Mouse (Mus musculus) kidney, postnatal 14 days (tissue): ENCODE measurements at regions not wholly inside any gene's neighbourhood (a gene's known extent, or its start where the extent isn't known, plus 50 kb on each side); places are given as distances from the start of the nearest gene placed in this dataset.

Source experiments
- DNase-seq: peaks from one replicate; pipeline ENCODE4 v3.0.0; 2022; ENCODE audit warnings: mixed read lengths

DNA sequence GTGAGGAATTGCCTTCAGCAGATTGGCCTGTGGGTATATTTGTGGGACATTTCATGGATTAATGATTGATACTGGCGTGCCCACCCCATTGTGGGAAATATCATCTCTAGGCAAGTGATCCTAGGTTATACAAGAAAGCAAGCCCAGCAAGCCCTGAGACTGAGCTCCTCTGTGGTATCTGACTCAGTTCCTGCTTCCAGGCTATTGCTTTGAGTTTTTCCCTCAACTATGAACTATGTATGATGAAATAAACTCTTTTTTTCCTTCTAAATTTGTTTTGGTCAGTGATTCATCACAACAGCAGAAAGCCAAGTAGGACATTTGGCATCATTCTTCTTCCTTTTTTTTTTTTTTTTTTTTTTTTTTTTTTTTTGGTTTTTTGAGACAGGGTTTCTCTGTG is 119.8 kb downstream of the Tbr1 start:
- DNase-seq, result no peak

DNA sequence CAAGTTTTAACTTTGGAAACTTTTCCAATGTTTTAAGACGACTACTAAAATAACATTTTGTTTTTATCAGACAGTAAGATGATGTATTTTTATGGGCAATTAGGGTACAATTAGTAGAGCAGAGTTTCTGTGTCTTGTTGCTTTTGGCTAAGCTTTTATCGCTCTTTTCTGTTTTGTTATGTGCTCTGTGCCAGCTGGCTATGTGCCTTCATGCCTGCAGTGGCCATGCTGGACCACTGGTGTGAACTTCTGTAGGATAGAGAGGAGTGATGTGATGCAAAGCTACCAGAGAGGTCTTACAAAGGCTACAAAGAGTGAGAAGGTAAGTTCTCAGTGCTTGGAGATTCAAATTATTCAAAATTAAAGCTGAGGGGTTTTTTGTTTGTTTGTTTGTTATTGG is 108.0 kb upstream of the Slc4a10 start:
- DNase-seq, result peak; percentile 10

DNA sequence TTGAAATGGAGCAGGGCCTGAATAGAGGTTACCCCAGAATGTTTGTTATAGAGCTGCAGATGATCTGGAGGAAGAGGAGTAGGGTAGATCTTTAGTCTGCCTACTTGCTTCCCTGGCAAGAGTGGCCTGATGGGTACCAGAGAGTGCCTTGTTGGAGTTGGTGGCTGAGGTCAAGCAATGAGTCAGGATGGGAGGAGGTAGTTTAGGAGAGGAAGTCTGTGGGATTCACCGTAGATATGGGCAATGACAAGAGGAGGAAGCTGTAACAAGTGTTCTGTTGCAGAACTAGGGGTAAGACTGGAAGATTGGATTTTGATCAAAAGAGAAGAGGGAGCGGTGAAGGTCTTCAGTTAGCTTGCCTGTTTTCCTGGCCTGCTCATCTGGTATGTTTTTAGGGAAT is 80.3 kb upstream of the Slc4a10 start:
- DNase-seq, result no peak

DNA sequence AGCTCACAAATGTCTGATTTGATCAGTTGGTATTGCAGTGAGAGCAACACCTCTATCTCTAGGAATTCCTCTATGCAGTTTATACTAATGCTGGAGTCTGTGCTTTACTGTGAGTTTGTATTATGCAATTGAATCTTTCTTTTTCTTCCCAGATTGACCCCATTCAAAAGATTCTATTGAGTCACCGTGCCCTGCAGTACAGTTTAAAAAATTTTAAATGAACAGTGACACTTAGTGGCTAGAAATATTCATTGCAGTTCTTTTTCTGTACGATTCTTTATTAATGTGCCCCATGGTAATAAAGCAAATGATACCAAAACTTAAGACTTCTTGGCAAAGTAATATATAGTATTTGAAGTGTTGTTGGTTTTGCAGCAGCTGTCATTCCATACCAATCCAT is 78.5 kb upstream of the Slc4a10 start:
- DNase-seq, result no peak

DNA sequence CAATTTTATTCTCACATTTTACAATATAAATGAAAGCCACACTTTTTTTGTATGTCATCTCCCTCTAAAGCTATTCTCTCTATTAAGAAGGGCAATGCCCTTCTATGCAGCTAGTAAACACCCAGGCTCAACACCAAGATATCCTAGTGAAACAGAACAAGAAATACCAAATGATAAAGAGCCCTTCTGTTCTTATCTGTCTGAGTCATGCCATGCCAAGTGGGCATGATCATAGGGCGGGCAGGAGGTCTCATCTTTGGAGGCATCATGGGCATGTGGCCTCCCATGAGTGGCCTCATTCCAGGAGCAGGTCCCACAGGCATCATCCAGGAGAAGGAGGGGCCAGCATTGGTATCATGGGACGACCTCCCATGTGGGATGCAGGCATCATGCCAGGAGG is 76.2 kb upstream of the Slc4a10 start:
- DNase-seq, result no peak

DNA sequence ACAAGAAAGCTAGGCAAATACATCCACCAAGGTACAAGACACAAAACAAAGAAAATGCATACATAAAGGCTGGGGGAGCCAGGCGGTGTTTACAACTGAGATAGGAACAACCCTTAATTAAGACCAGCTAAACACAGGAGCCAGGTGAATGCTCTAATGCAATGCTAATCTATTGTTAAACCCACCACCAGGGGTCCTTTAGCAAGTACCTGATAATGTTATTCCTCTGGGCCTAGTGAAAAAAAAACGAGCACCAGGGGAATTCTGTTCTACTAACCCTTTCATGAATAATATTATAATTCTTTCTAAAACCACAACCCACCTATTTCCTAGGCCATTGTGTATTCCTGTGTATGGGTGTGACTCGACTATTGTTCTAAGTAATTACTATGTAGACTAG is 61.5 kb upstream of the Slc4a10 start:
- DNase-seq, result no peak

DNA sequence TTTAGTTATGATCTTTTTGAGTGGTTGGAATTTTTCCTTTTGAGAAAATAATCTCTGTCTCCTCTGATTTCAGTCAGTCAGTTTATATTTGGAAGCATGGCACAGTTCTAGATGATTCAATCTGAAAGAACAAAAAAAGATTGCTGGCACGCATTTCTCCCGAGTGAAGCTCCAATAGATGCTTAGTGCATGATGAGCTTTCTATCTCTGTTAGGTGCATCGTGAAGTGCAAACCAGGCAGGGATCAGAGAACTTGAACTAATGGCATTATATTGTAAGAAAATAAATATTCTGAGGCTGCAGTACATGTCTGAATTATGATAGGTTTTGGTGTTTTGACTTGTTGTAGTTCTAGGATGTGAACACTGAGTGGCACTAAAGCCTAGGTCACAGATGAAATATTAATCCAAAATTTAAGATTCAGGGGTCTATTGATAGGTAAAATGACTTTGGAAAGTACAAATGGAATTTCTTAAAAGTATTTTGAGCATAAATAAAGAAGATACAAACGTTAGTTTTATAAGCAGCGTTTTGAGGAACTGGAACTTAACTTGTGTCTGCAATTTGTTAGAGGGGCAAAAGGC is 59.2 kb upstream of the Slc4a10 start:
- DNase-seq, result no peak
